ENCODE assay signal across 9 mouse cellular contexts in genomic region chr5:121972680-121973192, GRCm38 (mm10).
DNase-seq lines count a peak whose midpoint lies in the region; ATAC-seq and TF ChIP-seq lines count a peak whose summit lies in the region.
"Had no signal": no experiment of that assay in that cellular context is flagged by ENCODE, and none has a peak within 500 bp of the region (broad histone marks: within the 10 kb centered on the region; RNA-seq: fewer than 3 reads in every experiment).

No protein-coding gene starts in this region.

- H3K4me1 ChIP-seq in forebrain, embryonic 13.5 days: peaks cover 47% of the 10 kb centered on the region
- H3K4me1 ChIP-seq in forebrain, postnatal 0 days (ENCODE audit: insufficient read depth): peaks cover 8% of the 10 kb centered on the region; the same call in 1 of the 2 replicates
- H3K4me1 ChIP-seq in limb, embryonic 13.5 days: peaks cover 17% of the 10 kb centered on the region

- no peak overlapping the region for H3K4me3 ChIP-seq in forebrain, embryonic 13.5 days
- H3K4me3 ChIP-seq in forebrain, postnatal 0 days (ENCODE audit: low read depth, low read length): no peak overlapping the region
- 0 out of 2 replicates have a peak overlapping the region, but pooled peaks have one; percentile 1 for H3K4me3 ChIP-seq in limb, embryonic 13.5 days
- H3K4me3 ChIP-seq: left cerebral cortex, adult 2 months had no signal

- no peak overlapping the region for H3K9ac ChIP-seq in forebrain, embryonic 13.5 days
- H3K9ac ChIP-seq in forebrain, postnatal 0 days: no peak overlapping the region
- peak overlapping the region; percentile 25; the same call in 1 of the 2 replicates for H3K9ac ChIP-seq in limb, embryonic 13.5 days

- H3K36me3 ChIP-seq in forebrain, embryonic 13.5 days (ENCODE audit: poor library complexity, severe bottlenecking): no peaks in the 10 kb centered on the region
- no peaks in the 10 kb centered on the region for H3K36me3 ChIP-seq in forebrain, postnatal 0 days (ENCODE audit: insufficient read depth)
- H3K36me3 ChIP-seq in limb, embryonic 13.5 days: no peaks in the 10 kb centered on the region

- 0 out of 2 replicates have a peak, but pooled peaks cover 5% of the 10 kb centered on the region for H3K9me3 ChIP-seq in forebrain, embryonic 13.5 days (replicated peaks)
- H3K9me3 ChIP-seq in forebrain, postnatal 0 days (ENCODE audit: low read length): no peaks in the 10 kb centered on the region
- peaks cover 6% of the 10 kb centered on the region; the same call in 1 of the 2 replicates for H3K9me3 ChIP-seq in limb, embryonic 13.5 days

- no peaks in the 10 kb centered on the region for H3K27me3 ChIP-seq in forebrain, embryonic 13.5 days
- no peaks in the 10 kb centered on the region for H3K27me3 ChIP-seq in forebrain, postnatal 0 days (ENCODE audit: insufficient read depth, low read length)
- 0 out of 2 replicates have a peak, but pooled peaks cover 4% of the 10 kb centered on the region for H3K27me3 ChIP-seq in limb, embryonic 13.5 days

- ATAC-seq in forebrain, embryonic 13.5 days: no peak
- no peak for ATAC-seq in forebrain, postnatal 0 days
- ATAC-seq in limb, embryonic 13.5 days (ENCODE audit: low FRiP score, low read depth): no peak

- TF ChIP-seq CTCF in forebrain, postnatal 0 days (IDR thresholded peaks at IDR 0.05; ENCODE audit: low read depth): no peak

- no peak overlapping the region for H3K27ac ChIP-seq in forebrain, embryonic 13.5 days
- H3K27ac ChIP-seq in forebrain, postnatal 0 days (ENCODE audit: low read depth, low read length): no peak overlapping the region
- H3K27ac ChIP-seq in limb, embryonic 13.5 days: no peak overlapping the region
- H3K27ac ChIP-seq: left cerebral cortex, adult 2 months had no signal

- WGBS in forebrain, embryonic 13.5 days: 50% methylated on average over 23 of the region's 23 CpGs
- 42% methylated on average over 23 of the region's 23 CpGs for WGBS in forebrain, postnatal 0 days
- 23% methylated on average over 23 of the region's 23 CpGs for WGBS in limb, embryonic 13.5 days

- H3K4me2 ChIP-seq in forebrain, embryonic 13.5 days: peak overlapping the region; percentile 14; the same call in 1 of the 2 replicates
- no peak overlapping the region for H3K4me2 ChIP-seq in forebrain, postnatal 0 days (ENCODE audit: low read depth)
- peak overlapping the region; percentile 34 for H3K4me2 ChIP-seq in limb, embryonic 13.5 days (replicated peaks)

- DNase-seq in forebrain, postnatal 0 days: no peak
- peak; percentile 10 for DNase-seq in urinary bladder, postnatal 25 days (ENCODE audit: low spot score)
- DNase-seq in urinary bladder, adult 2 months (ENCODE audit: low spot score): no peak
- peak; percentile 51 for DNase-seq in yolk sac, embryonic 10.5 days (ENCODE audit: low spot score)
- no peak for DNase-seq in frontal cortex, adult 2 months (ENCODE audit: extremely low spot score in 1 of 2, low spot score in 1 of 2)
- DNase-seq in urinary bladder, adult 18-20 months (ENCODE audit: low spot score in 2 of 2): no peak

Comparison
In these comparisons a context has a peak if more than half of its experiments do, and no peak if none do; other contexts are left out.
1. DNase-seq: peak in urinary bladder, postnatal 25 days (single experiment) and yolk sac, embryonic 10.5 days (single experiment); none in forebrain, postnatal 0 days (single experiment), urinary bladder, adult 2 months (single experiment), frontal cortex, adult 2 months (0 of 2) and urinary bladder, adult 18-20 months (0 of 2).